Mouse (Mus musculus) megakaryocyte, embryonic 14.5 days (primary cell): Measurements from ENCODE around the gene Foxl2.

ENCODE experiments used
- FLI1 ChIP-seq: IDR thresholded peaks from 2 replicates; pipeline ENCODE4 v1.6.1; 2012; ENCODE audit warnings: low read length, inconsistent platforms, mixed read lengths
- GATA1 ChIP-seq: IDR thresholded peaks from 3 replicates; pipeline ENCODE4 v1.6.1; 2012; ENCODE audit warnings: mixed read lengths, low read length, inconsistent platforms, borderline replicate concordance

DNA sequence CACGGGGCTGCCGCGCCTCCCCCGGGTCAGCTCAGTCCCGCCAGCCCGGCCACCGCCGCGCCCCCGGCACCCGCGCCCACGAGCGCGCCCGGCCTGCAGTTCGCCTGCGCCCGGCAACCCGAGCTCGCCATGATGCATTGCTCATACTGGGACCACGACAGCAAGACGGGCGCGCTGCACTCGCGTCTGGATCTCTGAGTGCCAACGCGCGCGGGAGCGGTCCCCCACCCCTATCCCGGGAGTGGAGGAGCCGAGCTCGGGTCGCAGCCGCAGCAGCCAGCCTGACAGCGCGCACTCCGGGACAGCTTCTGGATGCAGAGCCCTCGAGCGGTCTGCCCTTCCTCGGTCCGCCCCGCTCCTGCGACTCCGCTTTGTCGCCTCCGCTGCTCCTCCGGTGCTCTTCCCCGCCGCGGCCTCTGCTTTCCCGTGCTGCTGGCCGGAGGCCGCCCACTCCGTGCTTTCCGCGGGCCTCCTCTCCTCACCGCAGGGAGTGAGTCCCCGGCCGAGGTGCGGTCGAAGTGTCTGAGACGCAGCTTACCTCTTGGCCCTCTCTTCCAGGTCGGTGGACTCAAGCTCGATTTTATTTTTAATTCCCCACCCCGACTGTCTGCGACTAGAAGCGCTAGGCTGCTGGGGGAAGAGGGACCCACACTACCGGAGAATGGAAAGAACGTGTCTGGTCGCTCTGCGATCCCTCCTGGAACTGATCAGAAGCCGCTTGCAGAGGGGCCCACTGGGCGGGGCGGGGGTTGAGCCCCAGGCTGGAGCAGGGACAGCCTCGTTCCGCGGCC, 1.7 kb downstream of the Foxl2 start:
- no peak for TF ChIP-seq GATA1
- TF ChIP-seq FLI1, result no peak
